Mouse (Mus musculus): ENCODE measurements around the gene Taf4. TPM values are rescaled to one million over a fixed set of nuclear protein-coding genes. Genes with fewer than 3 reads are reported as not detected.

The Taf4 gene
- total and polyA plus RNA-seq, 2 experiments from 2014 or later, result 2.5 to 12.1 TPM

GRCm38 (mm10) chr2:179924038-179924437 is 52.4 kb downstream of the Taf4 start:
- peaks cover 48% of the 10 kb centered on the region for H3K36me3 ChIP-seq (ENCODE audit: insufficient read depth, low read length)
- H3K4me1 ChIP-seq (ENCODE audit: insufficient read depth, low read length), result no peaks in the 10 kb centered on the region
- H3K27me3 ChIP-seq (ENCODE audit: insufficient read depth, low read length), result no peaks in the 10 kb centered on the region
- no peaks in the 10 kb centered on the region for H3K9me3 ChIP-seq (ENCODE audit: low read length)
- H3K4me2 ChIP-seq (ENCODE audit: low read depth, low read length), result no peak overlapping the region
- no peak overlapping the region for H3K9ac ChIP-seq (replicated peaks; ENCODE audit: low read length)
- WGBS, result 91% methylated on average over 6 of the region's 6 CpGs
- no peak for DNase-seq (ENCODE audit: low spot score)
- no peak overlapping the region for H3K4me3 ChIP-seq (ENCODE audit: low read length)
- no peak overlapping the region for H3K27ac ChIP-seq
- ATAC-seq, result no peak
- TF ChIP-seq CTCF (IDR thresholded peaks at IDR 0.05; ENCODE audit: low read depth), result no peak

DNA sequence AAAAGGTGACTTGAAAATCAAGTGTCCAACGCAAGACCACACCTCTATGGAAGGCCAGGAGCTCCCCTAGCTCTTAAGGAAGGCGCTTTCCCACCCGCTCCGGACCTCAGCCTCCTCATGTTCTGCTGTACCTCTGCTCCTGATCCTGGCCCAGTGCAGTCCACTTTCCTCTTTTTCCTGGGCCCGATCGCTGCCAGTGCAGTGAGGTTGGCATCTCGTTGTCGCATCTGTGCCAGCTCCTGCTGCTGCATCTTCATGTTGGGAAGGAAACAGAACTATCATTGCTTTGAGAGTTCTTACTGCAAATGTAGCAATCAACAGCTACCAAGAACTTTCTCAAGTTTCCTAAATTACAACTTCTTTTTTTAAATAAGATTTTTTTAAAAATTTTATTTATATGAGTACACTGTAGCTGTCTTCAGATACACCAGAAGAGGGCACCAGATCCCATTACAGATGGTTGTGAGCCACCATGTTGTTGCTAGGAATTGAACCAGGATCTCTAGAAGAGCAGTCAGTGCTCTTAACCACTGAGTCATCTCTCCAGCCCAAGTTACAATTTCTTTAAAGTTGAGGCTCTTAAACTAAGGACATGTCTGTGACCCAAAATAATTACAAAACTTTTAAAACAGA is 55.3 kb downstream of the Taf4 start:
- TF ChIP-seq CTCF (IDR thresholded peaks at IDR 0.05; ENCODE audit: low read depth), result peak; percentile 28
- H3K36me3 ChIP-seq (ENCODE audit: insufficient read depth, low read length), result peaks cover 50% of the 10 kb centered on the region
- no peaks in the 10 kb centered on the region for H3K4me1 ChIP-seq (ENCODE audit: insufficient read depth, low read length)
- no peak overlapping the region for H3K27ac ChIP-seq
- H3K9ac ChIP-seq (replicated peaks; ENCODE audit: low read length), result no peak overlapping the region
- DNase-seq (ENCODE audit: low spot score) (peak; percentile 19), ATAC-seq (no peak)
- H3K4me3 ChIP-seq (ENCODE audit: low read length), result no peak overlapping the region
- WGBS, result 83% methylated on average over 8 of the region's 8 CpGs
- no peaks in the 10 kb centered on the region for H3K9me3 ChIP-seq (ENCODE audit: low read length)
- H3K4me2 ChIP-seq (ENCODE audit: low read depth, low read length), result no peak overlapping the region
- H3K27me3 ChIP-seq (ENCODE audit: insufficient read depth, low read length), result no peaks in the 10 kb centered on the region

DNA sequence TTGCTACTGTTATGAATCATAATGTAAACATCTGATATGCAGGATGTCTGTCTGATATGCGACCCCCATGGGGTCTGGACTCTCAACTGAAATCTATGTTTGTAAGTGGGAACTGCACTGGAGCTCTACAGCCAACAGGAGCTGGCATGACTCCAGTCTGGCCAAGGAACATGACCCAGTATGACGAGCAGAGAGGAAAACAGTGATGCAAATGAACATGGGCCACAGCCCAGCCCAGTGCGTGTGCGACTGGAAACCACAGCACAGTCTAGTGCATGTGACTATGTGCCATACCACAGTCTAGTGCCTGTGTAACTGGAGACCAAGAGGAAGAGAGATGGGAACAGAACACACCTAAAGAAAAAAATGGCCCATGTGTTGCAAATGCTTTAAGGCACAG is 56.4 kb downstream of the Taf4 start:
- no peaks in the 10 kb centered on the region for H3K27me3 ChIP-seq (ENCODE audit: insufficient read depth, low read length)
- H3K4me3 ChIP-seq (ENCODE audit: low read length), result no peak overlapping the region
- H3K9ac ChIP-seq (replicated peaks; ENCODE audit: low read length), result no peak overlapping the region
- TF ChIP-seq CTCF (IDR thresholded peaks at IDR 0.05; ENCODE audit: low read depth), result no peak
- no peak overlapping the region for H3K27ac ChIP-seq
- no peak for ATAC-seq
- no peaks in the 10 kb centered on the region for H3K4me1 ChIP-seq (ENCODE audit: insufficient read depth, low read length)
- 69% methylated on average over 4 of the region's 4 CpGs for WGBS
- H3K9me3 ChIP-seq (ENCODE audit: low read length), result no peaks in the 10 kb centered on the region
- DNase-seq (ENCODE audit: low spot score), result no peak
- H3K4me2 ChIP-seq (ENCODE audit: low read depth, low read length), result no peak overlapping the region
- H3K36me3 ChIP-seq (ENCODE audit: insufficient read depth, low read length), result peaks cover 45% of the 10 kb centered on the region

- DNase-seq (ENCODE audit: low spot score) (peak; percentile 85), ATAC-seq (peak; percentile 75)
- H3K4me2 ChIP-seq (ENCODE audit: low read depth, low read length), result no peak overlapping the region
- H3K4me3 ChIP-seq (ENCODE audit: low read length), result no peak overlapping the region
- 28% methylated on average over 5 of the region's 5 CpGs for WGBS
- no peaks in the 10 kb centered on the region for H3K27me3 ChIP-seq (ENCODE audit: insufficient read depth, low read length)
- H3K9ac ChIP-seq (replicated peaks; ENCODE audit: low read length), result no peak overlapping the region
- H3K9me3 ChIP-seq (ENCODE audit: low read length), result no peaks in the 10 kb centered on the region
- H3K4me1 ChIP-seq (ENCODE audit: insufficient read depth, low read length), result no peaks in the 10 kb centered on the region
- H3K36me3 ChIP-seq (ENCODE audit: insufficient read depth, low read length), result peaks cover 27% of the 10 kb centered on the region
- peak; percentile 88 for TF ChIP-seq CTCF (IDR thresholded peaks at IDR 0.05; ENCODE audit: low read depth)
- H3K27ac ChIP-seq, result no peak overlapping the region
Measured at GRCm38 (mm10) chr2:179916877-179917673, 59.4 kb downstream of the Taf4 start.

DNA sequence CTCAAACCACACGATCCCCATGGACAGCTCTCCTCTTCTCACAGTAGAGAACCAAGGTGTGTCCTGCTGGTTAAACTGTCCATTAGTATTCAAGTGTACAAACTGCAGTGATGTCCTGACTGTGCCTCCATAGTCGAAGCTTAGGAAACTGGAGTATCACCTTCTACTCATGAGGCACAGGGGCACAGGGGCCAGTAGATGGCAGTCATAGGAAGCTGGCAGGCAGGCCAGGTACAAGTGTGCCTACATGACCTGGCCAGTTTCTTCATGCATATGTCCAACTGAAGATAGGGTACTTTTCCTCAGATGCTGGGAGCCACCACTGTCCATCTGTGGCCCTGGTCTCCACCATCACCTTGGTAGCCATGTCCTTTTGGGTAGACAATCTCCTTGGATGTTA is 62.2 kb downstream of the Taf4 start:
- H3K36me3 ChIP-seq (ENCODE audit: insufficient read depth, low read length), result peaks cover 6% of the 10 kb centered on the region; the same call in 1 of the 2 replicates
- no peak overlapping the region for H3K27ac ChIP-seq
- no peaks in the 10 kb centered on the region for H3K27me3 ChIP-seq (ENCODE audit: insufficient read depth, low read length)
- ATAC-seq, result no peak
- H3K4me2 ChIP-seq (ENCODE audit: low read depth, low read length), result no peak overlapping the region
- H3K4me3 ChIP-seq (ENCODE audit: low read length), result no peak overlapping the region
- peak; percentile 48 for DNase-seq (ENCODE audit: low spot score)
- no peaks in the 10 kb centered on the region for H3K9me3 ChIP-seq (ENCODE audit: low read length)
- no peaks in the 10 kb centered on the region for H3K4me1 ChIP-seq (ENCODE audit: insufficient read depth, low read length)
- no peak overlapping the region for H3K9ac ChIP-seq (replicated peaks; ENCODE audit: low read length)
- WGBS, result 55% methylated on average over 2 of the region's 2 CpGs
- TF ChIP-seq CTCF (IDR thresholded peaks at IDR 0.05; ENCODE audit: low read depth), result peak; percentile 66

- H3K27ac ChIP-seq, result no peak overlapping the region
- no peaks in the 10 kb centered on the region for H3K4me1 ChIP-seq (ENCODE audit: insufficient read depth, low read length)
- DNase-seq (ENCODE audit: low spot score) (no peak), ATAC-seq (no peak)
- H3K27me3 ChIP-seq (ENCODE audit: insufficient read depth, low read length), result no peaks in the 10 kb centered on the region
- no peak overlapping the region for H3K4me2 ChIP-seq (ENCODE audit: low read depth, low read length)
- H3K4me3 ChIP-seq (ENCODE audit: low read length), result no peak overlapping the region
- H3K9me3 ChIP-seq (ENCODE audit: low read length), result no peaks in the 10 kb centered on the region
- no peak for TF ChIP-seq CTCF (IDR thresholded peaks at IDR 0.05; ENCODE audit: low read depth)
- WGBS, result 35% methylated on average over 15 of the region's 15 CpGs
- peaks cover 5% of the 10 kb centered on the region; the same call in 1 of the 2 replicates for H3K36me3 ChIP-seq (ENCODE audit: insufficient read depth, low read length)
- no peak overlapping the region for H3K9ac ChIP-seq (replicated peaks; ENCODE audit: low read length)
Measured at GRCm38 (mm10) chr2:179913349-179913748, 63.1 kb downstream of the Taf4 start.

GRCm38 (mm10) chr2:179912911-179913310 is 63.5 kb downstream of the Taf4 start:
- Histone ChIP-seq H3K27me3 (ENCODE audit: insufficient read depth, low read length) (no peaks in the 10 kb centered on the region), H3K4me3 (ENCODE audit: low read length) (no peak overlapping the region), H3K27ac (no peak overlapping the region), H3K9me3 (ENCODE audit: low read length) (no peaks in the 10 kb centered on the region), H3K4me2 (ENCODE audit: low read depth, low read length) (no peak overlapping the region), H3K36me3 (ENCODE audit: insufficient read depth, low read length) (peaks cover 5% of the 10 kb centered on the region; the same call in 1 of the 2 replicates), H3K4me1 (ENCODE audit: insufficient read depth, low read length) (no peaks in the 10 kb centered on the region), H3K9ac (replicated peaks; ENCODE audit: low read length) (no peak overlapping the region)
- TF ChIP-seq CTCF (IDR thresholded peaks at IDR 0.05; ENCODE audit: low read depth), result no peak
- DNase-seq (ENCODE audit: low spot score) (peak; percentile 13), ATAC-seq (no peak)
- 38% methylated on average over 12 of the region's 12 CpGs for WGBS

All from hindbrain, postnatal 0 days (tissue).